Mouse (Mus musculus): ENCODE measurements at regions not wholly inside any gene's neighbourhood (a gene's known extent, or its start where the extent isn't known, plus 50 kb on each side); places are given as distances from the start of the nearest gene placed in this dataset.

DNA sequence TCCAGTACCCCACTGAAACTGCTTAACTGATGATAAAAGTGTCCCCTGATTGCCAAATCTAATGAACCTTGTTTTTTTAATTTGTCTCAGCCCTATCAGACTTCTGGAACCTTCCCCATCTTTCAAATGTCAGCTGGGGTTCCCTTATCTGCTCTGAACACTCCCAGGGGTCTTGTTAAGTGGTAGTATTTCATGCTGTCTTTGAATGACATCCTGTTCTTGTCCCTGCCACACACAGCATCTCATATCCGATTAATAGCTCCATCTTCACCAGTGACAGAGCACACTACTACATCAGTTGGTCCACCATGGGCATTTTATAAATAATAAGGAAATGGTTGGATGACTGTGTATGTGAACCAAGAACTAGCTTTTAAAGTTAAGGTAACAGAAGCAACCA is 56.6 kb upstream of the Sfrp2 start:
- TF ChIP-seq CTCF (conservative IDR thresholded peaks at IDR 0.05; ENCODE audit: low read length) (no peak), NANOG (IDR thresholded peaks at IDR 0.05; ENCODE audit: borderline replicate concordance, low read length) (no peak)

Data from E14TG2a.4 (cell line).